Mouse (Mus musculus) midbrain, embryonic 14.5 days (tissue): ENCODE data around the gene Olfr1216. TPM values are rescaled to one million over a fixed set of nuclear protein-coding genes. Genes with fewer than 3 reads are reported as not detected.
"Not testable (repeated sequence)": the region's sequence is repeated elsewhere in the genome, so short reads cannot be mapped to it uniquely, and the experiment has no call there.

Experiments
- ATAC-seq: fragments of 200-750 bp; cut with Nextera tagmentation; 2 replicates; pipeline ENCODE4 v1.8.0; 2017; ENCODE audit warnings: moderate number of reproducible peaks, moderate library complexity; ENCODE audit not compliant: low FRiP score, low TSS enrichment
- DNase-seq: peaks from one replicate; pipeline ENCODE4 v3.0.0-alpha.2; 2015
- H3K27ac ChIP-seq: fragments of 300-500 bp; sonication (generic); replicated peaks from 2 replicates; pipeline ENCODE4 v1.5.1; 2014; ENCODE audit warnings: mild to moderate bottlenecking, low read depth, low read length, moderate library complexity
- H3K27me3 ChIP-seq: fragments of 300-500 bp; sonication (generic); 2 replicates; pipeline ENCODE4 v1.6.1; 2014; ENCODE audit warnings: low read length, control low read depth, mixed read lengths; ENCODE audit not compliant: control insufficient read depth, insufficient read depth
- H3K36me3 ChIP-seq: fragments of 300-500 bp; sonication (generic); 2 replicates; pipeline ENCODE4 v1.6.1; 2014; ENCODE audit warnings: low read length, control low read depth; ENCODE audit not compliant: control insufficient read depth, insufficient read depth
- H3K4me1 ChIP-seq: fragments of 300-500 bp; sonication (generic); 2 replicates; pipeline ENCODE4 v1.6.1; 2014; ENCODE audit warnings: mild to moderate bottlenecking, antibody characterized with exemption, low read length, control low read depth; ENCODE audit not compliant: control insufficient read depth, insufficient read depth
- H3K4me2 ChIP-seq: fragments of 300-500 bp; sonication (generic); 2 replicates; pipeline ENCODE4 v1.6.1; 2014; ENCODE audit warnings: mild to moderate bottlenecking, low read length, moderate library complexity
- H3K4me3 ChIP-seq: fragments of 300-500 bp; sonication (generic); replicated peaks from 2 replicates; pipeline ENCODE4 v1.5.1; 2014; ENCODE audit warnings: low read depth, low read length
- H3K9ac ChIP-seq: fragments of 300-500 bp; sonication (generic); replicated peaks from 2 replicates; pipeline ENCODE4 v1.6.1; 2014; ENCODE audit warnings: mild to moderate bottlenecking, low read length, moderate library complexity
- H3K9me3 ChIP-seq: fragments of 300-500 bp; sonication (generic); 2 replicates; pipeline ENCODE4 v1.6.1; 2016; ENCODE audit warnings: low read length, control low read depth, mixed read lengths; ENCODE audit not compliant: control insufficient read depth
- WGBS: fragments of 180-500 bp; shearing (Covaris S2); extraction: QIAGEN DNeasy Blood & Tissue Kit; methylation state at CpG from one replicate; pipeline ENCODE4 v1.1.7; 2014; 5-methylcytosine and 5-hydroxymethylcytosine counted together
- polyA plus RNA-seq: library from polyadenylated mRNA; unstranded; fragments of >200 nt; fragmentation: Nextera tagmentation; extraction: Ambion mirVana; gene quantifications from 2 replicates; pipeline ENCODE4 v1.2.1, GENCODE M21; 2014

The Olfr1216 gene
- polyA plus RNA-seq = not detected in 2 replicates

GRCm38 (mm10) chr2:89018240-89018639 lies at the start of gene Olfr1216:
Olfr1216 (minus strand) TSS chr2:89018340.
- H3K4me3 ChIP-seq = no peak within 1 kb of the TSS
- 85% methylated on average over 1 of the region's 1 CpGs for WGBS
- no peak within 1 kb of the TSS for H3K4me2 ChIP-seq
- no peak for DNase-seq
- no peak for ATAC-seq
- no peaks in the 10 kb centered on the region for H3K27me3 ChIP-seq
- no peaks in the 10 kb centered on the region for H3K9me3 ChIP-seq
- no peaks in the 10 kb centered on the region for H3K36me3 ChIP-seq
- no peak within 1 kb of the TSS for H3K27ac ChIP-seq
- H3K4me1 ChIP-seq = no peaks in the 10 kb centered on the region
- H3K9ac ChIP-seq = no peak within 1 kb of the TSS

- no peaks in the 10 kb centered on the region for H3K36me3 ChIP-seq
- no peak within 1 kb of the TSS for H3K4me3 ChIP-seq
- DNase-seq (no peak), ATAC-seq (no peak)
- no peaks in the 10 kb centered on the region for H3K4me1 ChIP-seq
- no peaks in the 10 kb centered on the region for H3K9me3 ChIP-seq
- no peak within 1 kb of the TSS for H3K4me2 ChIP-seq
- H3K27me3 ChIP-seq = no peaks in the 10 kb centered on the region
- no peak within 1 kb of the TSS for H3K9ac ChIP-seq
- no peak within 1 kb of the TSS for H3K27ac ChIP-seq
These were observed 42.9 kb upstream of the Olfr1216 start, which contains the start of gene Olfr1218 for GRCm38 (mm10) chr2:89061087-89061486. Olfr1218 (minus strand) TSS chr2:89061187.

GRCm38 (mm10) chr2:89031965-89032364 lies 13.8 kb upstream of the Olfr1216 start, which contains the start of gene Olfr1217:
Olfr1217 (minus strand) TSS chr2:89032065.
- Histone ChIP-seq H3K4me3 (no peak within 1 kb of the TSS), H3K4me2 (no peak within 1 kb of the TSS), H3K27ac (no peak within 1 kb of the TSS), H3K27me3 (no peaks in the 10 kb centered on the region), H3K9me3 (no peaks in the 10 kb centered on the region), H3K4me1 (no peaks in the 10 kb centered on the region), H3K9ac (no peak within 1 kb of the TSS), H3K36me3 (no peaks in the 10 kb centered on the region)
- DNase-seq = no peak
- no peak for ATAC-seq
- WGBS = 76% methylated on average over 2 of the region's 2 CpGs

GRCm38 (mm10) chr2:89021436-89021835 lies 3.3 kb upstream of the Olfr1216 start:
- not testable (repeated sequence) for H3K4me1 ChIP-seq, H3K9me3 ChIP-seq, H3K9ac ChIP-seq, H3K27ac ChIP-seq, H3K36me3 ChIP-seq, ATAC-seq, H3K27me3 ChIP-seq, H3K4me2 ChIP-seq, DNase-seq, H3K4me3 ChIP-seq
- 70% methylated on average over 3 of the region's 3 CpGs for WGBS

GRCm38 (mm10) chr2:89006873-89007272 lies 11.3 kb downstream of the Olfr1216 start, which contains the start of gene Olfr1215:
Olfr1215 (minus strand) TSS chr2:89006973.
- 77% methylated on average over 2 of the region's 2 CpGs for WGBS
- Histone ChIP-seq H3K36me3 (no peaks in the 10 kb centered on the region), H3K27me3 (no peaks in the 10 kb centered on the region), H3K4me2 (no peak within 1 kb of the TSS), H3K27ac (no peak within 1 kb of the TSS), H3K4me3 (no peak within 1 kb of the TSS), H3K9ac (no peak within 1 kb of the TSS), H3K9me3 (no peaks in the 10 kb centered on the region), H3K4me1 (no peaks in the 10 kb centered on the region)
- ATAC-seq (no peak), DNase-seq (no peak)

- H3K27ac ChIP-seq = no peak within 1 kb of the TSS
- no peak within 1 kb of the TSS for H3K4me3 ChIP-seq
- H3K4me2 ChIP-seq = no peak within 1 kb of the TSS
- H3K9ac ChIP-seq = no peak within 1 kb of the TSS
- H3K36me3 ChIP-seq = no peaks in the 10 kb centered on the region
- H3K4me1 ChIP-seq = no peaks in the 10 kb centered on the region
- 88% methylated on average over 1 of the region's 1 CpGs for WGBS
- DNase-seq (no peak), ATAC-seq (no peak)
- H3K9me3 ChIP-seq = no peaks in the 10 kb centered on the region
- H3K27me3 ChIP-seq = no peaks in the 10 kb centered on the region
These were observed 25.6 kb downstream of the Olfr1216 start, which contains the start of gene Olfr1214 for GRCm38 (mm10) chr2:88992553-88992952. Olfr1214 (minus strand) TSS chr2:88992653.

- no peak within 1 kb of the TSS for H3K27ac ChIP-seq
- no peak within 1 kb of the TSS for H3K4me2 ChIP-seq
- WGBS = 80% methylated on average over 1 of the region's 1 CpGs
- H3K9ac ChIP-seq = no peak within 1 kb of the TSS
- ATAC-seq (no peak), DNase-seq (no peak)
- no peak within 1 kb of the TSS for H3K4me3 ChIP-seq
- H3K4me1 ChIP-seq = no peaks in the 10 kb centered on the region
- no peaks in the 10 kb centered on the region for H3K27me3 ChIP-seq
- H3K36me3 ChIP-seq = no peaks in the 10 kb centered on the region
- H3K9me3 ChIP-seq = no peaks in the 10 kb centered on the region
These were observed 38.0 kb downstream of the Olfr1216 start, which contains the start of gene Gm13762 for GRCm38 (mm10) chr2:88980181-88980580. Gm13762 (minus strand) TSS chr2:88980281.

Other genes with a start within 250 kb of the Olfr1216 start
- not detected in 2 replicates for gene Olfr1200, start 247.9 kb downstream of the Olfr1216 start, polyA plus RNA-seq
- gene Olfr1201, start 225.3 kb downstream of the Olfr1216 start, polyA plus RNA-seq = not detected in 2 replicates
- gene Olfr1202, start 203.8 kb downstream of the Olfr1216 start, polyA plus RNA-seq = not detected in 2 replicates
- not detected in 2 replicates for gene Olfr1205, start 188.6 kb downstream of the Olfr1216 start, polyA plus RNA-seq
- gene Olfr1204, start 169.0 kb downstream of the Olfr1216 start, polyA plus RNA-seq = not detected in 2 replicates
- not detected in 2 replicates for gene Olfr1206, start 155.1 kb downstream of the Olfr1216 start, polyA plus RNA-seq
- gene Olfr1208, start 116.0 kb downstream of the Olfr1216 start, polyA plus RNA-seq = not detected in 2 replicates
- not detected in 2 replicates for gene Olfr1209, start 103.2 kb downstream of the Olfr1216 start, polyA plus RNA-seq
- not detected in 2 replicates for gene Olfr1211, start 80.2 kb downstream of the Olfr1216 start, polyA plus RNA-seq
- not detected in 2 replicates for gene Olfr1212, start 64.4 kb downstream of the Olfr1216 start, polyA plus RNA-seq
- gene Gm13762, start 38.1 kb downstream of the Olfr1216 start, polyA plus RNA-seq = not detected in 2 replicates
- not detected in 2 replicates for gene Olfr1214, start 25.7 kb downstream of the Olfr1216 start, polyA plus RNA-seq
- gene Olfr1215, start 11.4 kb downstream of the Olfr1216 start, polyA plus RNA-seq = not detected in 2 replicates
- not detected in 2 replicates for gene Olfr1217, start 13.7 kb upstream of the Olfr1216 start, polyA plus RNA-seq
- not detected in 2 replicates for gene Olfr1218, start 42.8 kb upstream of the Olfr1216 start, polyA plus RNA-seq
- gene Olfr1219, start 65.2 kb upstream of the Olfr1216 start, polyA plus RNA-seq = not detected in 2 replicates
- gene Olfr1220, start 88.5 kb upstream of the Olfr1216 start, polyA plus RNA-seq = not detected in 2 replicates
- not detected in 2 replicates for gene Olfr1221, start 98.9 kb upstream of the Olfr1216 start, polyA plus RNA-seq
- gene Olfr1222, start 114.7 kb upstream of the Olfr1216 start, polyA plus RNA-seq = not detected in 2 replicates
- gene Olfr1223, start 133.2 kb upstream of the Olfr1216 start, polyA plus RNA-seq = not detected in 2 replicates
- not detected in 2 replicates for gene Olfr1224-ps1, start 145.8 kb upstream of the Olfr1216 start, polyA plus RNA-seq
- not detected in 2 replicates for gene Olfr1225, start 156.3 kb upstream of the Olfr1216 start, polyA plus RNA-seq
- gene Olfr1226, start 181.7 kb upstream of the Olfr1216 start, polyA plus RNA-seq = not detected in 2 replicates
- gene Olfr1228, start 235.7 kb upstream of the Olfr1216 start, polyA plus RNA-seq = not detected in 2 replicates